Mouse (Mus musculus) heart, adult 2 months (tissue): ENCODE measurements around the gene Gm20388.

Experiments used
- CTCF ChIP-seq: fragments of 200-600 bp; IDR thresholded peaks from 2 replicates; pipeline ENCODE4 v1.8.1; 2022; ENCODE audit warnings: antibody characterized with exemption, mild to moderate bottlenecking, moderate library complexity
- POLR2A ChIP-seq: fragments of 200-500 bp; IDR thresholded peaks from 2 replicates; pipeline ENCODE4 v1.6.1; 2011; ENCODE audit warnings: mild to moderate bottlenecking, low read depth, low read length, control low read depth; ENCODE audit not compliant: insufficient read depth

DNA sequence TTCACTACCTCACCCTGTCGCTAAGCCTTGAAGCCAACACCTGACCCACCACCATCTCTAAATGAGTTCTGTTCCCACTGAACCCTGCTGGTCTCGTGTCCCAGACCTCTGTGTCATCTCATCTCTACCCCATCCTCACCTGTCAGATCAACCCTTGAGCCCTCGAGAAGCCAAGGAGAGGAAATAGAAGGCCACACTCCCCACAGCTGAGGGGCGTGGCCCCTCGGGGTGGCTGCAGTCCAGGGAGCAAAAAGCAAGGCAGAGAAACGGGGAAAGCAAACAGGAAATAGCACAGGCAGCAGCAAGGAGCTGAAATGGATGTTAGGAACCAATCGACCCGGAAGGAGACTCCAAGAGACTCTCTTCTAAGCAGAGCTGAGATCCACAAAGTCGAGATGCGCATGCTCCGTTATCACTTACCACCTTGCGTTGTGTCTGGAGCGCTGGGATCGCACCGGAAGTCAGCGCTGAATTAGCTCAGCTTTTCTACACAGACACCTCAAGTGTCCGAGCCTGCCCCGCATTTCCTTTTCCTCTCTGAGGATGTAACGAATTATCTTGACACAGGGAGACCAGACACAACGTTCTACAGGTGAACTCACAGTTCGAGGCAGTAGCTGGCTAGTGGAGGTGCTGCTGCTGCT lies 3876.7 kb downstream of the Gm20388 start:
- TF ChIP-seq POLR2A: no peak
- TF ChIP-seq CTCF: no peak
